Mouse (Mus musculus) lung, embryonic 14.5 days (tissue): ENCODE data around the gene Slc15a5. TPM values are rescaled to one million over a fixed set of nuclear protein-coding genes. Genes with fewer than 3 reads are reported as not detected.

ENCODE experiments used
- ATAC-seq: fragments of 200-750 bp; cut with Nextera tagmentation; 2 replicates; pipeline ENCODE4 v1.8.0; 2017; ENCODE audit warnings: mild to moderate bottlenecking, moderate TSS enrichment, moderate library complexity; ENCODE audit not compliant: insufficient read depth
- DNase-seq: peaks from one replicate; pipeline ENCODE4 v3.0.0-alpha.2; 2015
- H3K27ac ChIP-seq: fragments of 300-500 bp; sonication (generic); 2 replicates; pipeline ENCODE4 v1.5.1; 2014; ENCODE audit warnings: low read depth, mild to moderate bottlenecking, moderate library complexity
- H3K27me3 ChIP-seq: fragments of 300-500 bp; sonication (generic); 2 replicates; pipeline ENCODE4 v1.6.1; 2014; ENCODE audit warnings: low read length, control low read depth; ENCODE audit not compliant: insufficient read depth
- H3K36me3 ChIP-seq: fragments of 300-500 bp; sonication (generic); 2 replicates; pipeline ENCODE4 v1.6.1; 2014; ENCODE audit warnings: control low read depth; ENCODE audit not compliant: insufficient read depth
- H3K4me1 ChIP-seq: fragments of 300-500 bp; sonication (generic); 2 replicates; pipeline ENCODE4 v1.6.1; 2014; ENCODE audit warnings: antibody characterized with exemption, control low read depth; ENCODE audit not compliant: insufficient read depth
- H3K4me2 ChIP-seq: fragments of 300-500 bp; sonication (generic); 2 replicates; pipeline ENCODE4 v1.6.1; 2014; ENCODE audit warnings: mild to moderate bottlenecking
- H3K4me3 ChIP-seq: fragments of 300-500 bp; sonication (generic); 2 replicates; pipeline ENCODE4 v1.5.1; 2014; ENCODE audit warnings: low read depth, low read length
- H3K9ac ChIP-seq: fragments of 300-500 bp; sonication (generic); 2 replicates; pipeline ENCODE4 v1.6.1; 2014
- H3K9me3 ChIP-seq: fragments of 300-500 bp; sonication (generic); 2 replicates; pipeline ENCODE4 v1.6.1; 2016; ENCODE audit warnings: low read depth, low read length, control low read depth
- CTCF ChIP-seq: IDR thresholded peaks from 2 replicates; pipeline ENCODE4 v1.5.1; 2016; ENCODE audit warnings: antibody characterized with exemption, low read depth
- WGBS: fragments of 180-500 bp; shearing (Covaris S2); extraction: QIAGEN DNeasy Blood & Tissue Kit; methylation state at CpG from one replicate; pipeline ENCODE4 v1.1.7; 2014; 5-methylcytosine and 5-hydroxymethylcytosine counted together
- polyA plus RNA-seq: library from polyadenylated mRNA; unstranded; fragments of >200 nt; fragmentation: Nextera tagmentation; extraction: Ambion mirVana; gene quantifications from 2 replicates; pipeline ENCODE4 v1.2.1, GENCODE M21; 2014

Gene Slc15a5
- not detected in 2 replicates for polyA plus RNA-seq

DNA sequence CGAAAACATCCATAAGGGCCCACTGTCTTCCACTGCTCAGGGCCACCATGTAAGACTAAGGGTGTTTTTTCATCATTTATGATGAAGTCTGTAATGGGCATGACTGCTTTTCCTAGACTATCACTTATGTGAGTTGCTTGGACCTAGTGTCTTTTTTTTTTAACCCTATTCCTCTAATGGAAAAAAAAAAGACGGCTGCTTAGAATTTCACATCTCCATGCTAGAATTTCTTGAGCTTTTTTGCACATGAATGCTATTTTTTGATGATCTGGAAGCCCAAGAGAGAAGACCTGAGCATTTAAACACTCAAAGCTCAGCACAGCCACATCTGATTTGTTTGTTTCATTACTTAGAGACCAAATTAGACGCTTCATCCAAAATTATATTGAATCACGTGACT lies at the start of gene Slc15a5:
Gene Slc15a5 (minus strand): TSS at position 101 of the 400 bp plus-strand sequence.
- no peak for ATAC-seq
- Histone ChIP-seq H3K4me3 (no peak within 1 kb of the TSS), H3K9me3 (no peaks in the 10 kb centered on the region), H3K9ac (no peak within 1 kb of the TSS), H3K36me3 (no peaks in the 10 kb centered on the region), H3K4me1 (no peaks in the 10 kb centered on the region), H3K27me3 (no peaks in the 10 kb centered on the region), H3K4me2 (no peak within 1 kb of the TSS), H3K27ac (no peak within 1 kb of the TSS)
- 86% methylated on average over 4 of the region's 4 CpGs for WGBS
- no peak for DNase-seq
- TF ChIP-seq CTCF, result no peak

DNA sequence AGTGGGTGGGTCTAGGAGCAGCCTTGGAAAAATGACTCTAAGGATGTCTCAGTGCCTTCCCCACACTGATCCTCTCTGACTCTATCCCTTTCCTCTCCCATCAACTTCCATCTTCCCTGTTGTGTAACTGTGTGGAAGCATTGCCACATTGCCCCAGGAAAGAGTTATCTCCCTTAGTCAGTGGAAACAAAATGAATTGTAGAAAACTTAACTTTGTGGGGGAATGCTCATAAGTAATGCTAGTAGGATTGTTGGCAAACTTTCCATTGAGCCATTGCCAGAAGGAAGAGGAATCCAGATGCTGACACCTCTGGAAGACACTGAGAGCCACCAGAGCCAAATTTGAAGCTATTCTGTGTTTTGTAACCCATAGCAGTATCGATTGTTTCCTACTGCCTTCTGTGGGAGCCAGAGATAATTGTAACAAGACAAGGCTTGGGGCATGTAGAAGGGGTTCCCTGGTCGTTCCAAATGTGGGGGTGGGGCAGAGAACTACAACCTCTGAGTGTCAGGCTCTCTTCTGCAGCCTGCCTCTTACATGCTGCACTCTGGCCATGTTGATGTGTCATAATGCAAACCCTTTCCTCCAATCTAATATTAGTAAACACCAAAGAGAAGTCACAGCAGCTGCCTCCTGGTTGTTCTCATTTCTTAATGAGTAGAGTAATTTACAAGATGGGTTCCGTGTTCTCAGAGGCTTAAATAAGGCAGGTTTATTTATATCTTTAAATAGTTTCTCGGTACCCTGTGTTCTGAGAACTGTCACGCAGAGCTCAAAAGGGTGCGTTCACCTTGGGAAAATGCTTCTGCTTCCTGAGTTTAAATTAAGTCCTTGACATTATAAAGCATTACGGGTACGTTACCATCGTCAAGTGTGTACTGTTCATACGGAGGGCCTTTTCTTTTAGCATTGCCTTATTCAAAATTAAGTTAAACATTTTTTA lies 48.9 kb upstream of the Slc15a5 start:
- H3K9me3 ChIP-seq, result no peaks in the 10 kb centered on the region
- H3K27ac ChIP-seq, result no peak overlapping the region
- no peaks in the 10 kb centered on the region for H3K27me3 ChIP-seq
- no peak overlapping the region for H3K4me2 ChIP-seq
- WGBS, result 69% methylated on average over 10 of the region's 10 CpGs
- no peak overlapping the region for H3K9ac ChIP-seq
- DNase-seq (peak; percentile 82), ATAC-seq (peak; percentile 78)
- no peaks in the 10 kb centered on the region for H3K4me1 ChIP-seq
- H3K36me3 ChIP-seq, result no peaks in the 10 kb centered on the region
- no peak for TF ChIP-seq CTCF
- H3K4me3 ChIP-seq, result no peak overlapping the region

DNA sequence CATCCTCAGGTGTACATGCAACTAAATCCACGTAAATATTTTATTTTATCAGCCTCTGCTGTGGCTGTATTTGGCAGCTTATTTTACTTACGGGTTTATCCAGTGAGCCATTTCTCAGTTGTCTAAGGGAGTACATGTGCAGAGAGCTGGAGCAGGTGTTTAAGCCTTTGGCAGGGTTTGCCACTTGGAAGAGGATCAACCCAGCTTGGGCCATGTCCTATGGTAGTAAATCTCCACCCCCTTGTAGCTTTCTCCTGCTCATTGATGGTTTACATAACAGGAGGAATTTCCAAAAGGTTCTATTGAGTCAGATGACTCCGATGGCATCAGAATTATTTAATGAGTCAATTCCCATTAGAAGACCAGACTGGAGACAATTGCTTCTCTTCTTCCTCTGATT lies 37.8 kb upstream of the Slc15a5 start:
- Histone ChIP-seq H3K27ac (no peak overlapping the region), H3K9me3 (no peaks in the 10 kb centered on the region), H3K4me1 (no peaks in the 10 kb centered on the region), H3K4me3 (no peak overlapping the region), H3K36me3 (no peaks in the 10 kb centered on the region), H3K27me3 (no peaks in the 10 kb centered on the region), H3K4me2 (no peak overlapping the region), H3K9ac (no peak overlapping the region)
- no peak for TF ChIP-seq CTCF
- ATAC-seq, result no peak
- WGBS, result 85% methylated on average over 3 of the region's 3 CpGs
- no peak for DNase-seq

GRCm38 (mm10) chr6:138104559-138104958 lies 24.8 kb upstream of the Slc15a5 start:
- Histone ChIP-seq H3K27me3 (no peaks in the 10 kb centered on the region), H3K4me1 (no peaks in the 10 kb centered on the region), H3K4me2 (no peak overlapping the region), H3K36me3 (no peaks in the 10 kb centered on the region), H3K9me3 (no peaks in the 10 kb centered on the region), H3K4me3 (no peak overlapping the region), H3K9ac (no peak overlapping the region), H3K27ac (no peak overlapping the region)
- no peak for ATAC-seq
- DNase-seq, result no peak
- TF ChIP-seq CTCF, result no peak

- peak; percentile 7 for DNase-seq
- Histone ChIP-seq H3K4me2 (no peak overlapping the region), H3K27me3 (no peaks in the 10 kb centered on the region), H3K4me1 (no peaks in the 10 kb centered on the region), H3K27ac (no peak overlapping the region), H3K9ac (no peak overlapping the region), H3K9me3 (no peaks in the 10 kb centered on the region), H3K4me3 (no peak overlapping the region), H3K36me3 (no peaks in the 10 kb centered on the region)
- WGBS, result 52% methylated on average over 7 of the region's 7 CpGs
- ATAC-seq, result peak; percentile 28; the same call in 1 of the 2 replicates
- TF ChIP-seq CTCF, result no peak
These were observed 23.2 kb upstream of the Slc15a5 start for GRCm38 (mm10) chr6:138102940-138103339.

- Histone ChIP-seq H3K27ac (no peak overlapping the region), H3K36me3 (no peaks in the 10 kb centered on the region), H3K27me3 (no peaks in the 10 kb centered on the region), H3K9me3 (no peaks in the 10 kb centered on the region), H3K9ac (no peak overlapping the region), H3K4me3 (no peak overlapping the region), H3K4me1 (no peaks in the 10 kb centered on the region), H3K4me2 (no peak overlapping the region)
- 86% methylated on average over 4 of the region's 4 CpGs for WGBS
- no peak; the same call in 1 of the 2 replicates for ATAC-seq
- no peak for TF ChIP-seq CTCF
- no peak for DNase-seq
These were observed 22.1 kb upstream of the Slc15a5 start for GRCm38 (mm10) chr6:138101843-138102242.

GRCm38 (mm10) chr6:138099646-138100045 lies 19.9 kb upstream of the Slc15a5 start:
- Histone ChIP-seq H3K4me1 (no peaks in the 10 kb centered on the region), H3K27ac (no peak overlapping the region), H3K27me3 (no peaks in the 10 kb centered on the region), H3K9ac (no peak overlapping the region), H3K4me2 (no peak overlapping the region), H3K4me3 (no peak overlapping the region), H3K9me3 (no peaks in the 10 kb centered on the region), H3K36me3 (no peaks in the 10 kb centered on the region)
- no peak for ATAC-seq
- WGBS, result 81% methylated on average over 3 of the region's 3 CpGs
- TF ChIP-seq CTCF, result no peak
- DNase-seq, result no peak
